Mouse (Mus musculus) heart, postnatal 0 days (tissue): ENCODE measurements around the gene Tmem132d. TPM values are rescaled to one million over a fixed set of nuclear protein-coding genes. Genes with fewer than 3 reads are reported as not detected.

Source experiments
- ATAC-seq: fragments of 200-750 bp; cut with Nextera tagmentation; 2 replicates; pipeline ENCODE4 v1.8.0; 2017; ENCODE audit warnings: low read depth, moderate number of reproducible peaks, moderate library complexity; ENCODE audit not compliant: insufficient read depth
- DNase-seq: peaks from one replicate; pipeline ENCODE4 v3.0.0-alpha.2; 2016; ENCODE audit warnings: low spot score
- H3K27ac ChIP-seq: fragments of 300-500 bp; sonication (generic); 2 replicates; pipeline ENCODE4 v1.5.1; 2014; ENCODE audit warnings: low read depth, mild to moderate bottlenecking
- H3K27me3 ChIP-seq: fragments of 300-500 bp; sonication (generic); 2 replicates; pipeline ENCODE4 v1.6.1; 2014; ENCODE audit warnings: low read length, mixed read lengths; ENCODE audit not compliant: control insufficient read depth, insufficient read depth
- H3K36me3 ChIP-seq: fragments of 300-500 bp; sonication (generic); replicated peaks from 2 replicates; pipeline ENCODE4 v1.6.1; 2014; ENCODE audit warnings: low read length, mixed read lengths; ENCODE audit not compliant: control insufficient read depth, insufficient read depth
- H3K4me1 ChIP-seq: fragments of 300-500 bp; sonication (generic); 2 replicates; pipeline ENCODE4 v1.6.1; 2014; ENCODE audit warnings: antibody characterized with exemption; ENCODE audit not compliant: control insufficient read depth, insufficient read depth
- H3K4me2 ChIP-seq: fragments of 300-500 bp; sonication (generic); 2 replicates; pipeline ENCODE4 v1.6.1; 2014; ENCODE audit warnings: low read depth, mild to moderate bottlenecking, low read length, moderate library complexity
- H3K4me3 ChIP-seq: fragments of 300-500 bp; sonication (generic); 2 replicates; pipeline ENCODE4 v1.5.1; 2014; ENCODE audit warnings: low read depth, low read length
- H3K9ac ChIP-seq: fragments of 300-500 bp; sonication (generic); replicated peaks from 2 replicates; pipeline ENCODE4 v1.6.1; 2014; ENCODE audit warnings: low read depth, low read length, mixed read lengths
- H3K9me3 ChIP-seq: fragments of 300-500 bp; sonication (generic); replicated peaks from 2 replicates; pipeline ENCODE4 v1.6.1; 2016; ENCODE audit warnings: low read length; ENCODE audit not compliant: control insufficient read depth
- CTCF ChIP-seq: IDR thresholded peaks from 2 replicates; pipeline ENCODE4 v1.5.1; 2016; ENCODE audit warnings: antibody characterized with exemption, control low read depth, low read depth
- EP300 ChIP-seq: IDR thresholded peaks from 2 replicates; pipeline ENCODE4 v1.6.1; 2016; ENCODE audit warnings: antibody characterized with exemption, low read depth
- WGBS: fragments of 180-500 bp; shearing (Covaris S2); extraction: QIAGEN DNeasy Blood & Tissue Kit; methylation state at CpG from one replicate; pipeline ENCODE4 v1.1.7; 2014; 5-methylcytosine and 5-hydroxymethylcytosine counted together
- polyA plus RNA-seq: library from polyadenylated mRNA; unstranded; fragments of >200 nt; fragmentation: Nextera tagmentation; extraction: Ambion mirVana; gene quantifications from 2 replicates; pipeline ENCODE4 v1.2.1, GENCODE M21; 2015
- total RNA-seq: library from RNA; depleted of rRNA; stranded (reverse); fragments of >200 nt; gene quantifications from 2 replicates; pipeline ENCODE4 v1.2.3, GENCODE M21; 2014; ENCODE audit warnings: low replicate concordance

Tmem132d gene
- total and polyA plus RNA-seq, 2 experiments from 2014 or later: 0.04 TPM; not detected in 1

DNA sequence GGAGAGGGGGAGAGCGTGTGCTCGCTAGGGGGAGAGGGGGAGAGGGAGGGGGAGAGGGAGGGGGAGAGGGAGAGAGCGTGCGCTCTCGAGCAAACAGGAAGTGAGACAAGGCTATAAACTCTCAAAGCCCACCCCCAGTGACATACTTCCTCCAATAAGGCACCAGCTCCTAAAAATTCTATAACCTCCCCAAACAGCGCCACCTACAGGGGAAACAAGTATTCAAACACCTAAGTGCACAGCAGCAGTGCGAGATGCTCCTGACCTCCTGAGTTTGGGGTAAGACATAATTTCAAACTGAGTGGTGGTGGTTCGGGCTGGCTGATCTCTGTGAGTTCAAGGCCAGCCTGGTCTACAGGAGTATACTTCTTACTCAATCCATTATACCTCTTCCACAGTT is 281.4 kb downstream of the Tmem132d start:
- ATAC-seq (no peak), DNase-seq (no peak)
- H3K27me3 ChIP-seq: no peaks in the 10 kb centered on the region
- H3K36me3 ChIP-seq: no peaks in the 10 kb centered on the region
- H3K27ac ChIP-seq: no peak overlapping the region
- no peak overlapping the region for H3K4me3 ChIP-seq
- WGBS: 74% methylated on average over 7 of the region's 8 CpGs
- no peak for TF ChIP-seq CTCF
- no peak for TF ChIP-seq EP300
- H3K4me2 ChIP-seq: no peak overlapping the region
- H3K9me3 ChIP-seq: peaks cover 9% of the 10 kb centered on the region
- no peak overlapping the region for H3K9ac ChIP-seq
- no peaks in the 10 kb centered on the region for H3K4me1 ChIP-seq

DNA sequence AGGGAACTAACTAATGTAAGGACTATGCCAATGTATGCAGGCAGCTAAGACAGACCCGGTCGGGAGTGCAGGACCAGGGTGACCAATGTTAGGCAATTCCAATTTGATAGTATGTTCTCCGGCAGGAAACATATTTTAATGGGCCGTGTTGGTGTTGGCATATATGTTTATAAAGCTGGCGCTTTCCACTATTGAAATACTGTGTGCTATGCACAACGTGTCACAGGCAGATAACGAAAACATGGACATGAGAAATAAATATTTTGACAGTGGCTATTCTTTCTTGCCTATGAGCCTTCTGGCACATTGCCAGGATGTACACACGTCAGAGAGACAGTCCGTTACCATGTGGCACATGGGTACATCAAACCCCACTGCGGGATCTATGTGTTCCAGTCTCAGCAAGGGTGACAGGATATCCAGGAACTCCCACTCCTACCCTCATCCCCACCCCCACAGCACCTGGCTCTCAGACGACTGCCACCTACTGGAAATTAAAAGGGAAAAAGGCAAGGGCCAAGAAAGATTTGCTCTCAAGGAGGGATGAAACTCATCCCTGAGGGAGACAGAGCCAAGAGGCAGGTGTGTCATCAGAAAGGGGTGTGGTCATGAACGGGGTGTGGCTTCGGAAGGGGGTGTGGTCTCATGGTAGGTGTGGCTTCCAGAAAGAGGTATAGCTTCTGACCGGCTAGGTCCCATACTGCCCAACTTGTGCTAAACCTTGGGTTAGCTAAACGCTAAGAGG is 285.8 kb downstream of the Tmem132d start:
- DNase-seq: no peak
- Histone ChIP-seq H3K4me1 (no peaks in the 10 kb centered on the region), H3K9ac (no peak overlapping the region), H3K9me3 (peaks cover 9% of the 10 kb centered on the region), H3K27me3 (no peaks in the 10 kb centered on the region), H3K36me3 (no peaks in the 10 kb centered on the region), H3K27ac (no peak overlapping the region), H3K4me2 (no peak overlapping the region), H3K4me3 (no peak overlapping the region)
- no peak for TF ChIP-seq EP300
- TF ChIP-seq CTCF: no peak
- 76% methylated on average over 15 of the region's 15 CpGs for WGBS
- no peak for ATAC-seq

DNA sequence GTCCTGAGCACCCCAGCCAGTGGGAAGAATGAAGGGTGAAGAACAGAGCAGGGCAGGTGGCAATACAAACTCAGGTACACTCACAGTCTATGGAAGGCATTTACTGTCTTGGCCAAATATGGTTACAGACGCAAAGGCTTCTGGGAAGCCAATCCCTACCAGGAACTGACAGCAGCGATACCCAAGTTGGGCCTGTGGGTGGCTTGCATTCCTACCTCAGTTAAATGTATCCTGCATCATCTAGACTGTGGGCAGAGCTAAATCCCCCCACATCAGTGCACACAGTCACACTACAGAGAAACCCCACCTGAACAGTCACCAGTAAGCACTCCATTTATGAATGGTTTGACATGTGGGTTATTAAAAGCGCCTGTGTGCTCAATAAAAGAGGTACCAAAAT is 288.1 kb downstream of the Tmem132d start:
- WGBS: 64% methylated on average over 3 of the region's 3 CpGs
- DNase-seq: no peak
- TF ChIP-seq CTCF (no peak), EP300 (no peak)
- no peak overlapping the region for H3K4me2 ChIP-seq
- peaks cover 12% of the 10 kb centered on the region for H3K9me3 ChIP-seq
- no peaks in the 10 kb centered on the region for H3K27me3 ChIP-seq
- H3K27ac ChIP-seq: no peak overlapping the region
- H3K9ac ChIP-seq: no peak overlapping the region
- H3K4me1 ChIP-seq: no peaks in the 10 kb centered on the region
- H3K4me3 ChIP-seq: no peak overlapping the region
- no peak for ATAC-seq
- H3K36me3 ChIP-seq: no peaks in the 10 kb centered on the region

DNA sequence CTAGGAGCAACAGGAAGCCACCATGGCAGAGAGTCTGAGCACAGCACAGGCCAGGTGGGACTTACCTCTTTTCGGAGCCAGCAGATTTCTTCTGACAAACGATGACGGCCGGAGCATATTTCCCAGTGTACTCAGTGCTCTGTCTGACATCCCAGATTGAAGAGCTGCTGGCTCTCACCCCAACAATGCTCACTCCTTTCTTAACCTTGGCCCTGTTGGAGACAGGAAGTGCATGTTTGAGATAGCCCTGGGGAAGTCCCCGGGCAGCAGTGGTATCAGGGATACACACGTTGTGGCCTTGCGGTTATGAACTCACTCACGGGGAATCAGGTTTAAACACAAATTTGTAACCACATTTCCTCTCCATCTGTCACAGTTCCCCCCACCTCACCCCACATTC is 296.1 kb downstream of the Tmem132d start:
- no peaks in the 10 kb centered on the region for H3K27me3 ChIP-seq
- H3K4me2 ChIP-seq: no peak overlapping the region
- H3K9ac ChIP-seq: no peak overlapping the region
- no peak for ATAC-seq
- no peak overlapping the region for H3K4me3 ChIP-seq
- no peak overlapping the region for H3K27ac ChIP-seq
- WGBS: 60% methylated on average over 8 of the region's 8 CpGs
- H3K9me3 ChIP-seq: 0 out of 2 replicates have a peak, but pooled peaks cover 7% of the 10 kb centered on the region
- DNase-seq: no peak
- no peaks in the 10 kb centered on the region for H3K4me1 ChIP-seq
- TF ChIP-seq CTCF: no peak
- no peak for TF ChIP-seq EP300
- no peaks in the 10 kb centered on the region for H3K36me3 ChIP-seq

DNA sequence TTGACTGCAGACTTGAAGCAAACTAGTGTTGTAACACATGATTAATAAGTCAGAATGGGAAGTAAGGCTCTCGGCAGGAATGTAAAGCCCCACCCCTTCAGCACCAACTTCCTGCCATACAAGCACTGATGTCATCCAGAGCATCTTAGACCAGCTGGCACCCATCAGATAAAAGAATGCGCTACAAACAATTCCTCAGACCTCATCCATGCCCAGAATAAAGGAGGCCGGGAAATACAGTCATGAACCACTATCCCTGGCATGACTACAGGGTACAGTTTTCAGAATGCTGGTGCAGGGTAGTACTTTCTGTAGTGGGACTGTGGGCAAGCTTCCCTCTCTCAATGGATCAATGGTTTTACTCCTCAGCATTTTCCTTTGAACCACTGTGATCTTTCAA is 310.2 kb downstream of the Tmem132d start:
- 48% methylated on average over 3 of the region's 3 CpGs for WGBS
- H3K27me3 ChIP-seq: no peaks in the 10 kb centered on the region
- no peak overlapping the region for H3K4me2 ChIP-seq
- no peak overlapping the region for H3K4me3 ChIP-seq
- H3K9me3 ChIP-seq: peaks cover 3% of the 10 kb centered on the region; the same call in 1 of the 2 replicates
- DNase-seq (no peak), ATAC-seq (no peak)
- no peak overlapping the region for H3K27ac ChIP-seq
- H3K4me1 ChIP-seq: no peaks in the 10 kb centered on the region
- H3K36me3 ChIP-seq: no peaks in the 10 kb centered on the region
- no peak for TF ChIP-seq CTCF
- no peak for TF ChIP-seq EP300
- H3K9ac ChIP-seq: no peak overlapping the region

DNA sequence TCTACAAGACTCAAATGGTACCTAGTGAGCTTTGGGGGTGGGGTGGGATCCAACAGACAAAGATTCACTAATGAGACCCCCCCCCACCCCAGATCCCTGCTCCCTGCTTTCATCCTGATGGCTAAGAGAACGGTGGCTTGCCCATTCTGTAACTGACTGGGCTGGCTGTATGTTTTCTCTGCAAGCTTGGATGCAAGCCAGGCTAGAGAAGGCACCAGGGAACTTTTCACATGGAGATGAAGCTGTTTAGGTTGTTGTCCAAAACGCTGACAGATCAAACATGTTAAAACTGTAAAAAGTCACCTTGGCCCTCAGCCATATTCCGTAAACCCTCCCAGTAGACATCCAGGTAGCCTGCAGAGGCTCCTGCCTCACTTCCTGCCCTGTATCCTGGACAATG is 313.7 kb downstream of the Tmem132d start:
- Histone ChIP-seq H3K27me3 (no peaks in the 10 kb centered on the region), H3K4me3 (no peak overlapping the region), H3K9ac (no peak overlapping the region), H3K4me1 (no peaks in the 10 kb centered on the region), H3K9me3 (peaks cover 3% of the 10 kb centered on the region; the same call in 1 of the 2 replicates), H3K27ac (no peak overlapping the region), H3K36me3 (no peaks in the 10 kb centered on the region), H3K4me2 (no peak overlapping the region)
- DNase-seq (no peak), ATAC-seq (no peak)
- 45% methylated on average over 3 of the region's 3 CpGs for WGBS
- TF ChIP-seq EP300: no peak
- no peak for TF ChIP-seq CTCF
